Mouse (Mus musculus) brain, embryonic 14.5 days (tissue): ENCODE data around the gene Rabep2.

Experiments
- CTCF ChIP-seq: fragments of 200-500 bp; IDR thresholded peaks from 2 replicates; pipeline ENCODE4 v1.5.1; 2012; ENCODE audit warnings: inconsistent platforms, mild to moderate bottlenecking, moderate library complexity, borderline replicate concordance; ENCODE audit not compliant: insufficient read depth, insufficient read length; ENCODE audit errors: extremely low read depth
- POLR2A ChIP-seq: fragments of 200-500 bp; IDR thresholded peaks from 2 replicates; pipeline ENCODE4 v1.6.1; 2012; ENCODE audit warnings: mild to moderate bottlenecking, inconsistent platforms, borderline replicate concordance; ENCODE audit not compliant: poor library complexity, insufficient read depth, insufficient read length, severe bottlenecking; ENCODE audit errors: extremely low read depth

DNA sequence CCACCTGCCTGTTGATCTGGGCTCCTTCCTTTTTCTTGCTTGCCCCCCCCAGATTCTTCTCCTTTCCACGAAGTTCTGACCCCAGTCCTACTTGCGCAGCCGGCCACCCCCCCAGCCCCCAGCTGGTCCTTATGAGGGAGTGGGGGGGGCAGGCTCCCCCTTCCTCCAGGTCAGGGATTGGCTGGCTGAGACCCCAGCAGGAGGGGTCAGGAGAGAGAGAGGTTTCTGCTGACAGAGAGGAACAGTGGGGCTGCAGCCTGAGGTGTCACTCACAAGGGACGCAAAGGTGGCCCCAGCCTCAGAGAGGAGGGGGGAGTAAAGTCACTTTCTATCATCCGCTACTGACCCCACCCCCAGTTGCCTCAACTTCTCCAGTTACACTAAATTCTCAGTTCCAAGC, 34.4 kb downstream of the Rabep2 start, which contains the start of gene Atp2a1:
- no peak for TF ChIP-seq CTCF
- TF ChIP-seq POLR2A: no peak
